Mouse (Mus musculus) megakaryocyte, embryonic 14.5 days (primary cell): ENCODE results near the gene Olfr1393.

Experiments
- FLI1 ChIP-seq: IDR thresholded peaks from 2 replicates; pipeline ENCODE4 v1.6.1; 2012; ENCODE audit warnings: low read length, inconsistent platforms, mixed read lengths
- GATA1 ChIP-seq: IDR thresholded peaks from 3 replicates; pipeline ENCODE4 v1.6.1; 2012; ENCODE audit warnings: mixed read lengths, low read length, inconsistent platforms, borderline replicate concordance

GRCm38 (mm10) chr11:49265101-49265500 lies 13.0 kb upstream of the Olfr1393 start:
- TF ChIP-seq GATA1: no peak
- TF ChIP-seq FLI1: no peak
